In the genomic region with DNA sequence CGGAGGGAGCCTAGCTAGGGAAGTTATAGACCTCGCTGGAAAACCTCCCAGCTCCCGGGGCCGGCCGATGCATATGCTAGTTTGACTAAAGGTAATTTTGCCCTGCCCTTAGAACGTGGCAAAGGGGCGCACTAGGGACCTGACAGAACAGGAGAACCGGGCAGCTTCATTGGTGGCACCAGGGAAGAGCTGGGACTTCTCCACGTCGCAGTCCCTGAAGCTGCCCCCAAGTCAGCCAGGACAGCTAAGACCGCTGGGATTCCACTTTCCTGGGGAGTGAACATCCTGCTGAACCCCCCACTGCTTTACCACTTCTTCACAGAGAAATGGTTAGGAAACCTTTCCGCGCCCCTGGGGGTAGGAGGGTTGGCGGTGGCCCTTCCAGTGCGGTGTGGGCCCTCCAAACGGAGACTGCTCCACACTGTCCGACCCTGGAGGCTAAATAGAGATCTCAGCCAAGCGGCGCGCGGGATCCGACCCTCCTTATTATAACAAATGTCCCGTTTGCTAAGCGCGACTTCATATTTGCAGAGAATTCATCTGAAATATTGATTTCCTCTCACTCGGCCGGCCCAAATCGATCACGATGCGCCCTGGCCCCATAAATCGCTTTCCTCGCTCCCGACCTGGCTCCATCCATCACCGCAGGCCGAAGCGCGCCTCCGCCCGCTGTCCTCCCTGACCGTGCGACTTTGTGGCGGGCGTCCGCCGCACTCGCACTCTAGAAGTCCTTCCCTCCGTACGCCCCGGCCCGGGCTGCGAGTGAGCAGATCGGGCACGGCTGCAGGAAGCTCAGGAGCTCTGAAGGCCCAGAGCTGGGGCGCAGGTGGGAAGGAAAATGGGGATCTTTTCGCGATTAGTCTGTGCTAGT, we compare ENCODE assay signal across 11 mouse cellular contexts. TPM values are rescaled to one million over a fixed set of nuclear protein-coding genes. Genes with fewer than 3 reads are reported as not detected.
DNase-seq lines count a peak whose midpoint lies in the region; ATAC-seq and TF ChIP-seq lines count a peak whose summit lies in the region.
"Had no signal": no experiment of that assay in that cellular context is flagged by ENCODE, and none has a peak within 500 bp of the region (broad histone marks: within the 10 kb centered on the region; RNA-seq: fewer than 3 reads in every experiment).

No protein-coding gene starts in this region.

- no peak; the same call in 1 of the 2 replicates for ATAC-seq in heart, postnatal 0 days (ENCODE audit: insufficient read depth, low read depth)
- ATAC-seq in embryonic facial prominence, embryonic 15.5 days (ENCODE audit: insufficient number of reproducible peaks, low FRiP score, low TSS enrichment, low read depth): no peak
- ATAC-seq in neural tube, embryonic 11.5 days (ENCODE audit: insufficient read depth, low FRiP score, low TSS enrichment): peak; percentile 80

- H3K36me3 ChIP-seq in heart, postnatal 0 days (replicated peaks; ENCODE audit: control insufficient read depth, insufficient read depth, low read length): no peaks in the 10 kb centered on the region
- no peaks in the 10 kb centered on the region for H3K36me3 ChIP-seq in heart, adult 2 months (ENCODE audit: control insufficient read depth, insufficient read depth, low read length)
- H3K36me3 ChIP-seq in embryonic facial prominence, embryonic 15.5 days: no peaks in the 10 kb centered on the region
- H3K36me3 ChIP-seq in neural tube, embryonic 11.5 days (ENCODE audit: control insufficient read depth, insufficient read depth, low read length): no peaks in the 10 kb centered on the region
- H3K36me3 ChIP-seq: G1E had no signal

- peak overlapping the region; percentile 29 for H3K4me3 ChIP-seq in heart, postnatal 0 days (ENCODE audit: low read depth, low read length)
- H3K4me3 ChIP-seq in heart, adult 2 months: no peak overlapping the region
- peak overlapping the region; percentile 26 for H3K4me3 ChIP-seq in embryonic facial prominence, embryonic 15.5 days (replicated peaks)
- peak overlapping the region; percentile 40 for H3K4me3 ChIP-seq in neural tube, embryonic 11.5 days (ENCODE audit: low read depth, low read length)

- TF ChIP-seq CTCF in heart, postnatal 0 days (IDR thresholded peaks at IDR 0.05; ENCODE audit: low read depth): no peak
- TF ChIP-seq CTCF in heart, adult 2 months (IDR thresholded peaks at IDR 0.05): no peak

- H3K9me3 ChIP-seq in heart, postnatal 0 days (replicated peaks; ENCODE audit: control insufficient read depth, low read length): no peaks in the 10 kb centered on the region
- no peaks in the 10 kb centered on the region for H3K9me3 ChIP-seq in embryonic facial prominence, embryonic 15.5 days (replicated peaks)
- no peaks in the 10 kb centered on the region for H3K9me3 ChIP-seq in neural tube, embryonic 11.5 days (ENCODE audit: control insufficient read depth, low read length)
- H3K9me3 ChIP-seq: G1E had no signal

- 1% methylated on average over 56 of the region's 56 CpGs for WGBS in heart, postnatal 0 days
- 3% methylated on average over 56 of the region's 56 CpGs for WGBS in heart, adult 2 months
- 1% methylated on average over 56 of the region's 56 CpGs for WGBS in embryonic facial prominence, embryonic 15.5 days
- WGBS in neural tube, embryonic 11.5 days: under 1% methylated on average over 56 of the region's 56 CpGs

- no peak for DNase-seq in heart, postnatal 0 days (ENCODE audit: low spot score)
- DNase-seq in heart, adult 2 months: no peak
- DNase-seq in kidney, postnatal 10 days: peak; percentile 38
- DNase-seq in neural tube, embryonic 11.5 days (ENCODE audit: low spot score): peak; percentile 65
- DNase-seq in gastrocnemius, adult 8-10 months (ENCODE audit: low spot score in 2 of 2): no peak
- no peak for DNase-seq in right cerebral cortex, postnatal 36 days (ENCODE audit: low spot score in 2 of 2)
- no peak for DNase-seq in ovary, postnatal 10 days (ENCODE audit: low spot score)
- DNase-seq: cerebellum, postnatal 36 days had no signal

- TF ChIP-seq POLR2A in heart, adult 2 months (IDR thresholded peaks at IDR 0.05; ENCODE audit: insufficient read depth, low read depth, low read length): no peak

- H3K4me2 ChIP-seq in heart, postnatal 0 days (ENCODE audit: low read depth, low read length): peak overlapping the region; percentile 33
- H3K4me2 ChIP-seq in embryonic facial prominence, embryonic 15.5 days (replicated peaks): peak overlapping the region; percentile 41
- H3K4me2 ChIP-seq in neural tube, embryonic 11.5 days (ENCODE audit: low read depth): peak overlapping the region; percentile 47

- no peaks in the 10 kb centered on the region for H3K4me1 ChIP-seq in heart, postnatal 0 days (ENCODE audit: control insufficient read depth, insufficient read depth)
- no peaks in the 10 kb centered on the region for H3K4me1 ChIP-seq in heart, adult 2 months (ENCODE audit: control insufficient read depth, insufficient read depth, low read length)
- peaks cover 10% of the 10 kb centered on the region; the same call in 1 of the 2 replicates for H3K4me1 ChIP-seq in embryonic facial prominence, embryonic 15.5 days
- H3K4me1 ChIP-seq in neural tube, embryonic 11.5 days (ENCODE audit: control insufficient read depth, insufficient read depth, low read length): no peaks in the 10 kb centered on the region

- no peak for TF ChIP-seq EP300 in heart, postnatal 0 days (IDR thresholded peaks at IDR 0.05; ENCODE audit: low read depth)
- TF ChIP-seq EP300 in heart, adult 2 months (IDR thresholded peaks at IDR 0.05; ENCODE audit: insufficient read depth, low read depth, low read length): no peak

- H3K27ac ChIP-seq in heart, postnatal 0 days (ENCODE audit: low read depth): no peak overlapping the region
- H3K27ac ChIP-seq in heart, adult 2 months: no peak overlapping the region
- no peak overlapping the region for H3K27ac ChIP-seq in embryonic facial prominence, embryonic 15.5 days (replicated peaks)
- no peak overlapping the region for H3K27ac ChIP-seq in neural tube, embryonic 11.5 days (ENCODE audit: low read depth, low read length)

- H3K27me3 ChIP-seq in heart, postnatal 0 days (ENCODE audit: control insufficient read depth, insufficient read depth, low read length): peaks cover 73% of the 10 kb centered on the region
- H3K27me3 ChIP-seq in heart, adult 2 months (ENCODE audit: control insufficient read depth, insufficient read depth, low read length): peaks cover 19% of the 10 kb centered on the region
- peaks cover 72% of the 10 kb centered on the region for H3K27me3 ChIP-seq in embryonic facial prominence, embryonic 15.5 days
- peaks cover 54% of the 10 kb centered on the region for H3K27me3 ChIP-seq in neural tube, embryonic 11.5 days (ENCODE audit: control insufficient read depth, insufficient read depth, low read length)

- H3K9ac ChIP-seq in heart, postnatal 0 days (replicated peaks; ENCODE audit: low read depth, low read length): no peak overlapping the region
- no peak overlapping the region for H3K9ac ChIP-seq in heart, adult 2 months (ENCODE audit: low read depth, low read length)
- H3K9ac ChIP-seq in embryonic facial prominence, embryonic 15.5 days: no peak overlapping the region
- H3K9ac ChIP-seq in neural tube, embryonic 11.5 days (ENCODE audit: low read length): peak overlapping the region; percentile 42

- no peaks in the 10 kb centered on the region for H3K79me2 ChIP-seq in heart, adult 2 months (replicated peaks; ENCODE audit: control insufficient read depth, insufficient read depth, low read length)

- intact Hi-C loops in heart, adult 2 months (cut with DNase I): no loop called here

RNA-seq across cellular contexts. Expression of gene Pax8, which starts 1.5 kb away (rescaled TPM):
- total RNA-seq in heart, postnatal 0 days (2014; rRNA removed; ENCODE audit: low replicate concordance): not detected in 2 replicates
- not detected in 2 replicates for polyA plus RNA-seq in heart, postnatal 0 days (2015; fragmentation: Nextera tagmentation; extraction: Ambion mirVana)
- total RNA-seq in heart, adult 2 months (2021): not detected
- polyA plus RNA-seq in heart, adult 2 months (2012; rRNA removed): not detected in 2 replicates
- polyA plus RNA-seq in embryonic facial prominence, embryonic 15.5 days (2015; fragmentation: Nextera tagmentation; extraction: Ambion mirVana): 0.12 and 0.40 TPM in 2 replicates
- polyA plus RNA-seq in neural tube, embryonic 11.5 days (2014; fragmentation: Nextera tagmentation; extraction: Ambion mirVana): 25.8 and 26.1 TPM in 2 replicates
- not detected for total RNA-seq in gastrocnemius, adult 8-10 months (2022)
- total RNA-seq: layer of hippocampus, adult 8-10 months had no signal
- polyA plus RNA-seq: G1E had no signal

Comparison
In these comparisons a context has a peak if more than half of its experiments do, and no peak if none do; other contexts are left out.
1. DNase-seq: peak in kidney, postnatal 10 days (single experiment) and neural tube, embryonic 11.5 days (single experiment); none in heart, postnatal 0 days (single experiment), heart, adult 2 months (0 of 2), gastrocnemius, adult 8-10 months (0 of 2), right cerebral cortex, postnatal 36 days (0 of 2) and ovary, postnatal 10 days (single experiment).
2. RNA of gene Pax8, which starts 1.5 kb away (polyA plus RNA-seq): 25.8 to 26.1 TPM in neural tube, embryonic 11.5 days; 0.12 to 0.40 TPM in embryonic facial prominence, embryonic 15.5 days, not detected in heart, postnatal 0 days and not detected in heart, adult 2 months; every median in the first group is over 10 times any median in the second.
3. Peak in every context shown above with its lines, with median percentiles within 50 percentile points of each other: H3K4me2 ChIP-seq.